Mouse (Mus musculus) limb, embryonic 12.5 days (tissue): ENCODE results near the gene Tcap. TPM values are rescaled to one million over a fixed set of nuclear protein-coding genes. Genes with fewer than 3 reads are reported as not detected.

Source experiments
- ATAC-seq: fragments of 200-750 bp; cut with Nextera tagmentation; 2 replicates; pipeline ENCODE4 v1.8.0; 2017; ENCODE audit warnings: low read depth, moderate TSS enrichment; ENCODE audit not compliant: insufficient number of reproducible peaks, insufficient read depth, low FRiP score, low TSS enrichment
- H3K27ac ChIP-seq: fragments of 300-500 bp; sonication (generic); 2 replicates; pipeline ENCODE4 v1.5.1; 2016; ENCODE audit warnings: mild to moderate bottlenecking, moderate library complexity
- H3K27me3 ChIP-seq: fragments of 300-500 bp; sonication (generic); 2 replicates; pipeline ENCODE4 v1.6.1; 2016; ENCODE audit warnings: mild to moderate bottlenecking, moderate library complexity
- H3K36me3 ChIP-seq: fragments of 300-500 bp; sonication (generic); 2 replicates; pipeline ENCODE4 v1.6.1; 2016; ENCODE audit warnings: mild to moderate bottlenecking, moderate library complexity
- H3K4me1 ChIP-seq: fragments of 300-500 bp; sonication (generic); replicated peaks from 2 replicates; pipeline ENCODE4 v1.6.1; 2016
- H3K4me2 ChIP-seq: fragments of 300-500 bp; sonication (generic); 2 replicates; pipeline ENCODE4 v1.6.1; 2016; ENCODE audit warnings: mild to moderate bottlenecking, moderate library complexity
- H3K4me3 ChIP-seq: fragments of 300-500 bp; sonication (generic); replicated peaks from 2 replicates; pipeline ENCODE4 v1.5.1; 2016; ENCODE audit warnings: mild to moderate bottlenecking
- H3K9ac ChIP-seq: fragments of 300-500 bp; sonication (generic); replicated peaks from 2 replicates; pipeline ENCODE4 v1.6.1; 2016; ENCODE audit warnings: mild to moderate bottlenecking, moderate library complexity
- H3K9me3 ChIP-seq: fragments of 300-500 bp; sonication (generic); 2 replicates; pipeline ENCODE4 v1.6.1; 2016; ENCODE audit warnings: mild to moderate bottlenecking, moderate library complexity
- WGBS: fragments of 180-500 bp; shearing (Covaris S2); methylation state at CpG from one replicate; pipeline ENCODE4 v1.1.7; 2016; 5-methylcytosine and 5-hydroxymethylcytosine counted together
- polyA plus RNA-seq: library from polyadenylated mRNA; unstranded; fragments of >200 nt; fragmentation: Nextera tagmentation; extraction: Ambion mirVana; gene quantifications from 2 replicates; pipeline ENCODE4 v1.2.1, GENCODE M21; 2016

Gene Tcap
- polyA plus RNA-seq, 1 experiment from 2014 or later, result 4.7 TPM

- Histone ChIP-seq H3K4me3 (no peak overlapping the region), H3K9me3 (no peaks in the 10 kb centered on the region), H3K27me3 (peaks cover 47% of the 10 kb centered on the region), H3K4me2 (no peak overlapping the region), H3K36me3 (peaks cover 5% of the 10 kb centered on the region; the same call in 1 of the 2 replicates), H3K27ac (no peak overlapping the region), H3K9ac (no peak overlapping the region), H3K4me1 (peaks cover 13% of the 10 kb centered on the region)
- 51% methylated on average over 6 of the region's 6 CpGs for WGBS
- no peak for ATAC-seq
Measured at GRCm38 (mm10) chr11:98394301-98394700, 10.7 kb downstream of the Tcap start.

DNA sequence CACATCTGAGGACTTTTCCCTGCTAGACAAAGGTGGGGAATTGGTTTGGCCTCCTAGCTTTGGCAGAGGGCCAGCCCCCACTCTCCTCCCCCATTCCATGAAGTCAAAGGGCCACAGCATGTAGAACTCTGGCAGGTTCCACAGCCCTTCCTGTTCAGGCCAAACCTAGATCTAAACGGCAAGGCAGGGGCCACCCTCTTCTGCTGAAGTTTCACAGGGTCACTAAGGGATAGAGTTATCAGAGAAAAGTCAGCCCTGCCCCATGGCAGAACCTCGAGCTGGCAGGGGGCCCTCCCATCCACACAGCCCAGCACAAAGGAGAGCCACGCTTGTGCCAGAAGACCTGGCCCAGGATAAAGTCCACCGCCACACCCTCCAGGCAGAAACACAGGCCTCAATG lies 11.4 kb downstream of the Tcap start:
- Histone ChIP-seq H3K27ac (no peak overlapping the region), H3K9ac (no peak overlapping the region), H3K36me3 (peaks cover 5% of the 10 kb centered on the region; the same call in 1 of the 2 replicates), H3K4me3 (no peak overlapping the region), H3K4me1 (peaks cover 13% of the 10 kb centered on the region), H3K9me3 (no peaks in the 10 kb centered on the region), H3K27me3 (peaks cover 39% of the 10 kb centered on the region), H3K4me2 (no peak overlapping the region)
- 62% methylated on average over 4 of the region's 4 CpGs for WGBS
- no peak for ATAC-seq

DNA sequence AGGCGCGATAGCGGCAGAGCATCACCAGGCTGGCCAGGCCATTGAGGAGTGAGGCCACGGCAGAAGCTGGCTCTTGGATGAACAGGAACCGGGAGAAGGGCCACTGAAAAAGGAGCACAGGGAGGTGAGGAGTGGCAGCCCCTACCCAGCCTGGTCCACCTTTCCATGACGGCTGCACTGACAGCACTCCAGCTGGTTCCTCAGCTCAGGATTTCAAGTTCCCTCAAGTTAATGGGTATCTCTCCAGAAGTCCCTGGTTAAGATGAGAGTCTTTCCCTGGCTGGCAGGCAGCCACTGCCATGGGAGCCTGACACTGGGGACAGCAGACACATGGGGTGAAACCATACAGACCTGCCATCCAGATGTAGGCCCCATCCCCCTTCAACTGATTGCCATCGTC lies 14.3 kb downstream of the Tcap start:
- Histone ChIP-seq H3K9me3 (no peaks in the 10 kb centered on the region), H3K4me2 (no peak overlapping the region), H3K9ac (no peak overlapping the region), H3K27ac (no peak overlapping the region), H3K27me3 (peaks cover 10% of the 10 kb centered on the region), H3K36me3 (peaks cover 5% of the 10 kb centered on the region; the same call in 1 of the 2 replicates), H3K4me3 (no peak overlapping the region), H3K4me1 (peaks cover 15% of the 10 kb centered on the region)
- 84% methylated on average over 7 of the region's 7 CpGs for WGBS
- no peak for ATAC-seq

GRCm38 (mm10) chr11:98400161-98400726 lies 16.6 kb downstream of the Tcap start, which contains the start of gene Pgap3:
Gene Pgap3, minus strand, starts transcription at chr11:98400490.
- H3K4me1 ChIP-seq, result peaks cover 4% of the 10 kb centered on the region
- H3K9me3 ChIP-seq, result no peaks in the 10 kb centered on the region
- H3K4me3 ChIP-seq, result peak within 1 kb of the TSS; percentile 68
- WGBS, result under 1% methylated on average over 40 of the region's 40 CpGs
- H3K4me2 ChIP-seq, result peak within 1 kb of the TSS; percentile 65
- peak within 1 kb of the TSS; percentile 96 for H3K27ac ChIP-seq
- ATAC-seq, result peak; percentile 88
- H3K27me3 ChIP-seq, result peaks cover 6% of the 10 kb centered on the region; the same call in 1 of the 2 replicates
- H3K9ac ChIP-seq, result peak within 1 kb of the TSS; percentile 71
- H3K36me3 ChIP-seq, result peaks cover 5% of the 10 kb centered on the region; the same call in 1 of the 2 replicates

DNA sequence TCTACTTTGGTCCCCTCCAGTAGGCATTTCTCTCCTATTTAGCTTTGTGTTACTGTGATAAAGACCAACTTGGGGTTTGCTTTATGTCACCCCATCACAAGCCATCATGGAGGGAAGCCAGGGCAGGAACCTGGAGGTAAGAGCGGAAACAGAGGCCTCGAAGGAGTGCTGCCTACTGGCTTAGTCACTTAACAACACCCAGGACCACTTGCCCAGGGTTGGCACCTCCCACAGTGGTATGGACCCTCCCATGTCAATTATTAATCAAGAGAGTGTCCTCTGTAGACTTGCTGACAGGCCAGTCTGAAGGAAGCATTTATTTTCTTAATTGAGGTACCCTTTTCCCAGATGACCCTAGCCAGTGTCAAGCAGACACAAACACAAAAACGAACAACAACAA lies 17.2 kb downstream of the Tcap start:
- peak overlapping the region; percentile 65 for H3K4me2 ChIP-seq
- peaks cover 5% of the 10 kb centered on the region; the same call in 1 of the 2 replicates for H3K36me3 ChIP-seq
- H3K9me3 ChIP-seq, result no peaks in the 10 kb centered on the region

GRCm38 (mm10) chr11:98406621-98407020 lies 23.0 kb downstream of the Tcap start:
- no peak overlapping the region for H3K9ac ChIP-seq
- no peaks in the 10 kb centered on the region for H3K9me3 ChIP-seq
- peaks cover 12% of the 10 kb centered on the region for H3K4me1 ChIP-seq
- WGBS, result 69% methylated on average over 6 of the region's 6 CpGs
- H3K4me3 ChIP-seq, result no peak overlapping the region
- H3K27ac ChIP-seq, result no peak overlapping the region
- H3K36me3 ChIP-seq, result no peaks in the 10 kb centered on the region
- H3K27me3 ChIP-seq, result peaks cover 19% of the 10 kb centered on the region
- no peak overlapping the region for H3K4me2 ChIP-seq
- ATAC-seq, result no peak

More for the DNA sequence above, 17.2 kb downstream of the Tcap start:
- Histone ChIP-seq H3K27me3 (peaks cover 6% of the 10 kb centered on the region; the same call in 1 of the 2 replicates), H3K27ac (peak overlapping the region; percentile 96), H3K4me3 (peak overlapping the region; percentile 68), H3K4me1 (peaks cover 4% of the 10 kb centered on the region), H3K9ac (peak overlapping the region; percentile 71)
- WGBS, result 58% methylated on average over 3 of the region's 3 CpGs
- no peak for ATAC-seq

GRCm38 (mm10) chr11:98408872-98409271 lies 25.3 kb downstream of the Tcap start:
- peak overlapping the region; percentile 45 for H3K4me2 ChIP-seq
- 60% methylated on average over 8 of the region's 8 CpGs for WGBS
- no peak for ATAC-seq

GRCm38 (mm10) chr11:98409341-98409822 lies 25.8 kb downstream of the Tcap start:
- H3K4me3 ChIP-seq, result 0 out of 2 replicates have a peak overlapping the region, but pooled peaks have one; percentile 3
- peaks cover 13% of the 10 kb centered on the region for H3K27me3 ChIP-seq
- no peaks in the 10 kb centered on the region for H3K36me3 ChIP-seq
- peak; percentile 48; the same call in 1 of the 2 replicates for ATAC-seq
- 0 out of 2 replicates have a peak overlapping the region, but pooled peaks have one; percentile 18 for H3K27ac ChIP-seq
- H3K4me1 ChIP-seq, result peaks cover 25% of the 10 kb centered on the region
- peak overlapping the region; percentile 45 for H3K4me2 ChIP-seq
- 3% methylated on average over 9 of the region's 10 CpGs for WGBS
- no peaks in the 10 kb centered on the region for H3K9me3 ChIP-seq
- H3K9ac ChIP-seq, result peak overlapping the region; percentile 38; the same call in 1 of the 2 replicates

More at GRCm38 (mm10) chr11:98408872-98409271, 25.3 kb downstream of the Tcap start:
- Histone ChIP-seq H3K36me3 (no peaks in the 10 kb centered on the region), H3K4me1 (peaks cover 20% of the 10 kb centered on the region), H3K9me3 (no peaks in the 10 kb centered on the region), H3K9ac (peak overlapping the region; percentile 38), H3K27ac (0 out of 2 replicates have a peak overlapping the region, but pooled peaks have one; percentile 18), H3K4me3 (0 out of 2 replicates have a peak overlapping the region, but pooled peaks have one; percentile 3), H3K27me3 (peaks cover 14% of the 10 kb centered on the region)

DNA sequence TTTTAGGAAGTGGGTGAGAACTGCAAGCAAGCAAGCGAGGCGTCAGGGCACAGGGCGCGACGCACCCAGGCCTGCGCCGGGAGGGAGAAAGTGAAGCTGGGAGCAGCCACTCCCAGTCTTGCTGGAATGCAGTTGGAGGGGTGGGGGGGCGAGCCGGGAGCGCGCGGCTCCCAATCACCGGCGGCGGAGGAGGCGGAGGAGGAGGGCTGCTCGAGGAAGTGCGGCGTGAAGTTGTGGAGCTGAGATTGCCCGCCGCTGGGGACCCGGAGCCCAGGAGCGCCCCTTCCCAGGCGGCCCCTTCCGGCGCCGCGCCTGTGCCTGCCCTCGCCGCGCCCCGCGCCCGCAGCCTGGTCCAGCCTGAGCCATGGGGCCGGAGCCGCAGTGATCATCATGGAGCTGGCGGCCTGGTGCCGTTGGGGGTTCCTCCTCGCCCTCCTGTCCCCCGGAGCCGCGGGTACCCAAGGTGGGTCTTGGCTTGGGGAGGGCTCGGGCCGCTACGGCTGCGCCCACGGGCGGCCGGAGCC lies 28.7 kb downstream of the Tcap start, which contains the start of gene Erbb2:
Gene Erbb2, plus strand, starts transcription at position 198 of the 524 bp plus-strand sequence.
- H3K4me1 ChIP-seq, result peaks cover 43% of the 10 kb centered on the region
- peak; percentile 52; the same call in 1 of the 2 replicates for ATAC-seq

DNA sequence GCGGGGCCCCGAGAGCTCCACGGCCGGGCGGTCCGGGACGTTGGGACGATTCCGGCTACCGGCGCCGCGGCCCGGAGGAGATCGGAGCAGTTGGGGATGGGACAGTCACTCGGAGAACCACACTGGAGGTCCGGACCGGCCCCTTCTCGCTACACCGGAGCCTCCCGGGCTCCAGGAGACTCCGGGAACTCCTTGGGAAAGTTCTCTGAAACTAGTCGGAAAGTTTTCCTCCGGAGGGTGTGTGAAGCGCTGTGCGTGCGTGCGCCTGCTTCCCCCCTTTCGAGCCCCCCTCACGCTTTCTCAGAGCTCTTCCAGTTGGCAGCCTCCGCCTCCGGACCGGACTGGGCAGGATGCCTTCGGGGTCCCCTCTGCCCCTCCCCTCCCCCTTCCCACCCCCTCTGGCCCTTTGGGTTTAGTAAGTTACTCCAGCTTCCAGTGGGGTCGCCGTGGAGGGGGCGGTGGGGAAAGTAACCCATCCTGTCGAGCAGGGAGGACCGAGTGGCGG lies 29.2 kb downstream of the Tcap start:
- peak overlapping the region; percentile 97 for H3K27ac ChIP-seq
- ATAC-seq, result peak; percentile 32; the same call in 1 of the 2 replicates
- under 1% methylated on average over 40 of the region's 40 CpGs for WGBS
- H3K4me3 ChIP-seq, result peak overlapping the region; percentile 95
- H3K4me1 ChIP-seq, result peaks cover 45% of the 10 kb centered on the region
- no peaks in the 10 kb centered on the region for H3K9me3 ChIP-seq
- H3K4me2 ChIP-seq, result peak overlapping the region; percentile 73
- peak overlapping the region; percentile 96 for H3K9ac ChIP-seq
- no peaks in the 10 kb centered on the region; the same call in 1 of the 2 replicates for H3K36me3 ChIP-seq
- peaks cover 16% of the 10 kb centered on the region for H3K27me3 ChIP-seq

More for the DNA sequence above, 28.7 kb downstream of the Tcap start, which contains the start of gene Erbb2:
- peak within 1 kb of the TSS; percentile 73 for H3K4me2 ChIP-seq
- no peaks in the 10 kb centered on the region; the same call in 1 of the 2 replicates for H3K36me3 ChIP-seq
- peak within 1 kb of the TSS; percentile 95 for H3K4me3 ChIP-seq
- H3K9me3 ChIP-seq, result no peaks in the 10 kb centered on the region
- H3K27me3 ChIP-seq, result peaks cover 16% of the 10 kb centered on the region
- WGBS, result under 1% methylated on average over 48 of the region's 49 CpGs
- peak within 1 kb of the TSS; percentile 96 for H3K9ac ChIP-seq
- peak within 1 kb of the TSS; percentile 97 for H3K27ac ChIP-seq

DNA sequence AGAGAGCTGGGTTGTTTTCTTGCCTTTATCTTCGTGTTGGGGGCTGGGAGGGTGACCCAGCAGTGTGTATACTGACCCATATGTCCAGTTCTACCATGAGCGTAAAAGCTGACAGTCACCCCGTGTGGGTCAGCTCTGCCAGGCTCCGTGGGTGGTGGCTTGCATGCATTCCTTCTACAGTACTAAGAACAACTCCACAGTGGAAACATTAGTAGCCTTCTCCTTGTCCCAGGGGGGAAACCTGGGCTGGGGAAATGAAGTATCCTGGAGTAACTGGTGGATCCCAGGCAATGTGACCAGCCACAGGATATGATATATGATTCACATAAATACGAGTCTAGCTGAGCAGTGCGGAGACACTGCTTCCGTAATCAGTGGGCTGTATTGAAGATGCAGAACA lies 30.1 kb downstream of the Tcap start:
- Histone ChIP-seq H3K27me3 (peaks cover 16% of the 10 kb centered on the region), H3K27ac (peak overlapping the region; percentile 97), H3K4me2 (peak overlapping the region; percentile 73), H3K4me1 (peaks cover 45% of the 10 kb centered on the region), H3K9ac (peak overlapping the region; percentile 96), H3K4me3 (peak overlapping the region; percentile 95), H3K9me3 (no peaks in the 10 kb centered on the region), H3K36me3 (peaks cover 7% of the 10 kb centered on the region; the same call in 1 of the 2 replicates)
- no peak for ATAC-seq
- 18% methylated on average over 7 of the region's 7 CpGs for WGBS
